Mouse (Mus musculus) kidney, adult 2 months (tissue): ENCODE data around the gene Polr2f. TPM values are rescaled to one million over a fixed set of nuclear protein-coding genes. Genes with fewer than 3 reads are reported as not detected.
A peak's percentile ranks its signal among the peaks of the same experiment; 100 is the strongest.

Source experiments
- DNase-seq: peaks from one replicate; pipeline ENCODE4 v3.0.0; 2021
- H3K27ac ChIP-seq: fragments of 200-500 bp; 2 replicates; pipeline ENCODE4 v1.5.1; 2012; ENCODE audit warnings: low read depth, low read length, control low read depth, inconsistent platforms; ENCODE audit not compliant: insufficient read depth
- H3K27me3 ChIP-seq: fragments of 200-500 bp; replicated peaks from 2 replicates; pipeline ENCODE4 v1.6.1; 2012; ENCODE audit warnings: mild to moderate bottlenecking, moderate library complexity, low read length, inconsistent platforms; ENCODE audit not compliant: control insufficient read depth, insufficient read depth
- H3K36me3 ChIP-seq: fragments of 200-500 bp; 2 replicates; pipeline ENCODE4 v1.6.1; 2012; ENCODE audit warnings: mild to moderate bottlenecking, moderate library complexity, low read length, inconsistent platforms; ENCODE audit not compliant: control insufficient read depth, insufficient read depth
- H3K4me1 ChIP-seq: fragments of 200-500 bp; 2 replicates; pipeline ENCODE4 v1.6.1; 2011; ENCODE audit warnings: low read length; ENCODE audit not compliant: control insufficient read depth, insufficient read depth
- H3K4me3 ChIP-seq: fragments of 200-500 bp; 2 replicates; pipeline ENCODE4 v1.5.1; 2011; ENCODE audit warnings: mild to moderate bottlenecking, low read depth, low read length, control low read depth; ENCODE audit not compliant: insufficient read depth
- CTCF ChIP-seq: fragments of 200-500 bp; conservative IDR thresholded peaks from 2 replicates; pipeline ENCODE4 v1.5.1; 2011; ENCODE audit warnings: low read depth, mild to moderate bottlenecking, control low read depth, low read length, moderate library complexity, mixed read lengths; ENCODE audit not compliant: insufficient read depth, insufficient read length
- POLR2A ChIP-seq: fragments of 200-500 bp; IDR thresholded peaks from one replicate; pipeline ENCODE4 v1.6.1; 2011; ENCODE audit warnings: low read depth, low read length, control low read depth
- WGBS: fragments of 180-500 bp; shearing (Covaris S2); methylation state at CpG from one replicate; pipeline ENCODE4 v1.1.7; 2018; 5-methylcytosine and 5-hydroxymethylcytosine counted together
- polyA plus RNA-seq: library from polyadenylated mRNA; depleted of rRNA; stranded (reverse); fragments of >200 nt; gene quantifications from 2 replicates; pipeline ENCODE4 v1.2.3, GENCODE M21; 2012

The Polr2f gene
- polyA plus RNA-seq, 1 experiment: 74.9 TPM

DNA sequence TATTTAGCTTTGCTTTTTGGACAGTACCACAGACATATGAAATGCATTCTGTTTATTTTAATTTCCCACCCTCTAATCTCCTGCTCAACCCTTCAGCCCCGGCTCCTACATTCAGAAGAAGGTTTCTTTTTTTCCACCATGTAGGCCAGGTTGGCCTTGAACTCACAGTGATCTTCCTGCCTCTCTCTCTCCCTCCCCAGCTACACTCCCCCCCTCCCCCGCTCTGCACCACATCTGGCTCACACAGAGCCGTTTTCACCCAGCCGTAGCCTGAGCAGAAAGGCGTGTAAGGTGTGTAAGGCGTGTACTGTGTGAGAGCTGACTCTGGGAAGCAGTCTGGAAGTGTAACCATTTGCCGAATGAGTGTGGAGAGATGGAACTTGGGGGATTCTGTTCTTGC is 11.5 kb upstream of the Polr2f start:
- no peak for DNase-seq
- no peaks in the 10 kb centered on the region for H3K27me3 ChIP-seq
- no peak overlapping the region for H3K4me3 ChIP-seq
- H3K4me1 ChIP-seq: peaks cover 17% of the 10 kb centered on the region
- WGBS: 62% methylated on average over 7 of the region's 7 CpGs
- H3K27ac ChIP-seq: no peak overlapping the region
- H3K36me3 ChIP-seq: no peaks in the 10 kb centered on the region; the same call in 1 of the 2 replicates
- no peak for TF ChIP-seq CTCF
- no peak for TF ChIP-seq POLR2A

DNA sequence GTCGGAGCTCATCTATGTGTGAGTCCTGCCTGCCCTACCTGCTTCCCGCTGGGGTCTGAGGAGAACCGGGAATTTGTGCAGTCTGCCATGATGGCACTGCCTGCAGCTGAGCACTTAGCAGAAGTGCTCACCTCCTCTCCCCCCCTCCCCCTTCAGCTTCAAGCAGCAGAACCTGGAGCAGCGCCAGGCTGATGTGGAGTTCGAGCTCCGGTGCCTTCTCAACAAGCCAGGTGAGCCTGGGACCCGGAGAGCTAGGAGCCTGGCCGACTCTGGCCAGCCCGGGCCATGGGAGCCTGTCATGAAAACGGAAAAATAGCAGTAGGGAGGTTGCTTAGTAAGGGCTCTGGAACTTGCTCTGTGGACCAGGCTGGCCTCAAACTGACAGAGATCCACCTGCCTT is 10.0 kb upstream of the Polr2f start:
- TF ChIP-seq POLR2A (no peak), CTCF (no peak)
- 41% methylated on average over 10 of the region's 10 CpGs for WGBS
- Histone ChIP-seq H3K27ac (peak overlapping the region; percentile 72), H3K4me3 (no peak overlapping the region), H3K4me1 (peaks cover 31% of the 10 kb centered on the region), H3K27me3 (no peaks in the 10 kb centered on the region), H3K36me3 (no peaks in the 10 kb centered on the region; the same call in 1 of the 2 replicates)
- DNase-seq: peak; percentile 77

DNA sequence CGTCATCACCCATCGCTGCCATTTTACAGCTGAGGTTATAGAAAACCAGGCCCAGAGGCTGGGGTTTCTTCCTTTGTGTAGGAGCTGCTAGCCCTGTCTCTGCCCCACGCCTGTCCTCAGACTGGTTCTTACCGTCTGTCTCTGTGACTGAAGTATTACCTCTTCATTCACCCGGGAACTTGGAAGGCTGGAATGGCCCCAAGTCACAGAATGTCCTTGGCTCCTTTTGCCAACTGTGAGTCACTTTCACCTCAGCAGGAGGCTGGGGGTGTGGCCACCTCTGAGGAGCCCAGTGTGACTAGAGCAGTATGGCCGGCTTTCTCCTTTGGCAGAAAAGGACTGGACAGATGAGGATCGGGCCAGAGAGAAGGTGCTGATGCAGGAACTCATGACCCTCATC is 9.4 kb upstream of the Polr2f start:
- H3K36me3 ChIP-seq: no peaks in the 10 kb centered on the region; the same call in 1 of the 2 replicates
- H3K27me3 ChIP-seq: no peaks in the 10 kb centered on the region
- 35% methylated on average over 7 of the region's 7 CpGs for WGBS
- H3K4me1 ChIP-seq: peaks cover 37% of the 10 kb centered on the region
- TF ChIP-seq POLR2A (no peak), CTCF (no peak)
- peak overlapping the region; percentile 45 for H3K4me3 ChIP-seq
- DNase-seq: peak; percentile 97
- peak overlapping the region; percentile 90 for H3K27ac ChIP-seq

DNA sequence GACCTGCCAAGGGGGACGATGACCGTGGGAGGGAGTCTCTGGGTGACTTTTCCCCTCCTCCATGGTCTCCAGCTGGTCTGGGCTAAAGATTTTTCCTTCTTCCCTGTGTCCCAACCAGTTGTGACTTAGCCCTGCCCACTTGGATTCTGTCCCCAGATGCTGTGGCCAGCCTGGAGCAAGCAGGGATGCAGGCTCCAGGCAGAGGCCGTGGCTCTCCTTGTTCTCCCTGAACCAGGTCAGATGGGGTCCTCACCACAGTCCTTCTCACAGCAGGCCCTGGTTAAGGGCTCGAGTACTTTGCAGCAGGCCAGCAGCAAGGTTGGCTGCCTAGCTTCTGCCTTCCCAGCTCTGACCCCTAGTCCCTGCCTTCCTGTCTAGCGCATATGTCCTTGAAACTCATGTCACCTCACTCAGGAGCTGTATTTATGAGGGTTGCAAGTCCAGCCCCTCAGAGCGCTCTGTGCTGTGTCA is 7.6 kb upstream of the Polr2f start:
- H3K36me3 ChIP-seq: no peaks in the 10 kb centered on the region
- peak overlapping the region; percentile 68 for H3K27ac ChIP-seq
- H3K27me3 ChIP-seq: no peaks in the 10 kb centered on the region
- no peak for TF ChIP-seq CTCF
- no peak for TF ChIP-seq POLR2A
- WGBS: 60% methylated on average over 6 of the region's 6 CpGs
- peaks cover 37% of the 10 kb centered on the region for H3K4me1 ChIP-seq
- peak; percentile 62 for DNase-seq
- no peak overlapping the region for H3K4me3 ChIP-seq

DNA sequence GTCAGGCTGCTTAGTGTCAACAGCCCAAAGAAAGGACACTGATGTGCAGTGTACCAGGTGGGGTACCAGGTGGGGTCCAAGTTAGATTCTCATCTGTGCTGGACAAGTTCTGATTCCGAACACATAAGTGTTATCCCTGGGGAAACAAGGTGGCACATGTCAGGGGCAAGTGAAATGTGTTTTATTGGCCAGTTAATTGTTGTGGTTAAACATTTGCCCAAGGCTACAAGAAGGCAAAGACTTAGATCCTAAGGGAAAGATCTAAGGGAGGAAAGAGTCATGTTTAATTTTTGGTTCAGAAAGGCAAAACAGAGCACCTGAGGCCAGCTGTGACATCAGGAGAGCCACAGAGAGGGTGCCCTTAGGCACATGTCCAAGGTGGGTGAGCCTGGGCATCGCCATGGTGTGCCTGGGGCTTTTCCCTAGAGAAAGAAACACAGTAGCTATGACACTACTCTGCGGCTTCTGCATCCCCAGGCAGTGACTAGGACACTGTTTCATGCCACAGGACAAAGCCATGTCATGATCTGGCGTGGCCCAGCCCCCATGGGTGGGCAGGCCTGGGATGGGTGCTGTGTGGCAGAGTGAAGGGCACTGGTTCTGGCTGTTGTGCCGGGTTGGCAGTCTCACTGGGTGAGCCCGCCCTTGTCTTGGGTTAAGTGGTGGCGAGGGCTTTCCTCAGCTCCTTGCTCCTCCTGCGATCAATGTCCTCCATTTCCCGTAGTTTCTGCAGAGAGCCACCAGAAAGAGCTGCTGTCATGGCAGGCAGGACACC is 6.1 kb upstream of the Polr2f start:
- H3K4me3 ChIP-seq: no peak overlapping the region
- H3K4me1 ChIP-seq: peaks cover 37% of the 10 kb centered on the region
- peak overlapping the region; percentile 68 for H3K27ac ChIP-seq
- no peak for TF ChIP-seq POLR2A
- no peak for TF ChIP-seq CTCF
- 68% methylated on average over 9 of the region's 9 CpGs for WGBS
- no peaks in the 10 kb centered on the region for H3K27me3 ChIP-seq
- peak; percentile 50 for DNase-seq
- H3K36me3 ChIP-seq: no peaks in the 10 kb centered on the region

DNA sequence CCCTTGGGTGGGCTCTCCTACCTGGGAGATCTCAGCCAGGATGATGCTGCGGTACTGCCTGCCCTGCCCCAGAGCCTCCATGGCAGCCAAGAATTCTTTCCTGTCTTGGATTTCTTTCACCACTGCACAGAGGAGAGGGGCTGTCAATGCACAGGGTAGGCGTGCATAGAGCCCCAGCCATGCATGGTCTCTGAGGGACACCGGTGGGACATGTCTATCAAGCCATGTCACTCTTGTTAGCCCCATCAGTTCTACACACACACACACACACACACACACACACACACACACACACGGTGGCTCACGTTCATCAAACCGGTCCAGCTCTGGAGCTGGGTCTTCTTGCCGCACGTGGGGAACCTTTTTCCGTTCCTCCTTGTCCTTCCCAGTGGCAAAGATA is 5.5 kb upstream of the Polr2f start:
- H3K4me1 ChIP-seq: peaks cover 36% of the 10 kb centered on the region
- H3K27ac ChIP-seq: peak overlapping the region; percentile 32
- DNase-seq: no peak
- no peaks in the 10 kb centered on the region for H3K27me3 ChIP-seq
- no peaks in the 10 kb centered on the region for H3K36me3 ChIP-seq
- no peak overlapping the region for H3K4me3 ChIP-seq
- 53% methylated on average over 9 of the region's 9 CpGs for WGBS
- TF ChIP-seq POLR2A (no peak), CTCF (no peak)

DNA sequence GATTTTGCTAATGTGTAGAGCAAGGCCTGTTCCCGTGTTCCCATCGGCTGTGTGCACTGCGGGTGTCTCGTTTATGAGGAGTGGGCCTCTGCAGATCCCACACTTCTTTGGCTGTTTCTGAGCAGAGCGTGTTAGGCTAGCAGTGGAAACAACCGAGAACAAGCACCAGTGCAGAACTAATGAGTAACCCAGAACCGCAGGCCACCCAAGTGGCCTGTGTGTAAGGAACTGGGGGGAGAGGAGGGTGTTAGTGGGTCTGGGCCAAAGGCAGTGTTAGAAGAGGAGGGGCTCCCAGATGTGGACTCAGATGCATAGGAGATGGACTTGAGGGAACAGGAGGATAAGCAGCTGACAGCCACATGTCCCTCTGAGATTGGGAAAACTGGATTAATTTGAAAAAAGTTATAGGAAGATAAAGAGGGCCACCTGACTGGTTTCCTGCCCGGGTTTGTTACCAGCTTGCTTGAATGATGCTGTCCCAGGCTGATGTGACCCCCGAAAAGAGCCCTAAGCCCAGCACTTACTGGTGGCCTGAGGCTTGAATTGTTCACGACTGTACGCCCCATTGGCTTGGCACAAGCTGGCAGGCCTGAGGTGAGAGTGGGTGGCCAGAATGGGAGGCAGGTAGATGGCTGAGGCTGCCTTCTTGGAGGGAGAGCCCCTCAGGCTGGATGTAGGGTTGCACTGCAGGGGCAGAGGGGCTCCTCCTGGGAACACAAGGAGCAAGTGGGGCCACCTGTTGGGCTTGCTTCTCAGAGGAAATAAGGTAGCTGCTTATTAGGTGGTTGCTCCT is 4.8 kb upstream of the Polr2f start:
- H3K4me1 ChIP-seq: peaks cover 30% of the 10 kb centered on the region
- H3K36me3 ChIP-seq: no peaks in the 10 kb centered on the region
- peak; percentile 62 for DNase-seq
- no peak for TF ChIP-seq CTCF
- peak; percentile 20 for TF ChIP-seq POLR2A
- H3K27me3 ChIP-seq: no peaks in the 10 kb centered on the region
- peak overlapping the region; percentile 41 for H3K27ac ChIP-seq
- 34% methylated on average over 11 of the region's 11 CpGs for WGBS
- H3K4me3 ChIP-seq: no peak overlapping the region
